Mouse (Mus musculus): ENCODE measurements around the gene Gng7.
A peak's percentile ranks its signal among the peaks of the same experiment; 100 is the strongest.
"Not testable (repeated sequence)": the region's sequence is repeated elsewhere in the genome, so short reads cannot be mapped to it uniquely, and the experiment has no call there.

The Gng7 gene

DNA sequence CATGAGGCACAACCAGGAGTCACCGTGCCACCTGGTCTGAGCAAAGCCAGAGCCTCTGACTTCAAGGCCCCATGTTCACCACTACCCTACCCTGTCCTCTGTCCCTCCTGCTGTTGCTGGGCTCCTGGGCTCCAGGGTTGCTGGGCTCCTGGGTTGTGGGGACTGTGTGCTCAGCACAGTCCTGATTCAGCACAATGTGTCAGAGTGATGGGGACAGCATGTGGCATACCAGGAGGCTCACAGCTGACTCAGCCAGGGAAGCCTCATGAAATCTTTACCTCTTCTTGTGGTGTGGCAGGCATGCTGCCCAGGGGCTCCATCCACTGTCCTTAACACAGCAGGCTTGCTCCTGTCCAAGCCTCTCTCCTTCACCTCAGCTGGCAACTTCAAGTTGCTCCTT, 22.8 kb downstream of the Gng7 start:
- no peak for DNase-seq

GRCm38 (mm10) chr10:80991007-80991406, 23.7 kb downstream of the Gng7 start:
- DNase-seq = no peak

DNA sequence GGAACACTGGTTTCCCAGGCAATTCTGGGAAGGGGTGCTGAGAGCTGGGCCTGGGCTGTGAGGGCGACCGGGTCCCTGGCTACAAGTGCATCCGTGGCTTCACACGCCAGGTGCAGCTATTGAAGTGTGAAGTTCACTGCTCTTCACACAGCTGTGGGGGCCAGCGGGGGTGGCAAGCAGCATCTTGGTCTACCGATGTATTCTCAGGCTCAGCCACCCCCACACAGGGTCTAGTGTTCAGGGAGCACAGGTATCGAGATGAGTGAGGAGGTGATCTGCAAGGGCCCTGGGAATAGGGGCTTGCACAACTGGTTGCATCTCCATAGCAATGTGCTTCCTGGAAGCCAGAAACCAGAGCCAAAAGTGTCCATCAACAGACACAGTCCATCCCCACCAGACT, 24.3 kb downstream of the Gng7 start:
- DNase-seq = peak in 1 of 2 experiments; percentile 22

- not testable (repeated sequence) for DNase-seq
Observed at GRCm38 (mm10) chr10:80989854-80990253, 24.9 kb downstream of the Gng7 start.

DNA sequence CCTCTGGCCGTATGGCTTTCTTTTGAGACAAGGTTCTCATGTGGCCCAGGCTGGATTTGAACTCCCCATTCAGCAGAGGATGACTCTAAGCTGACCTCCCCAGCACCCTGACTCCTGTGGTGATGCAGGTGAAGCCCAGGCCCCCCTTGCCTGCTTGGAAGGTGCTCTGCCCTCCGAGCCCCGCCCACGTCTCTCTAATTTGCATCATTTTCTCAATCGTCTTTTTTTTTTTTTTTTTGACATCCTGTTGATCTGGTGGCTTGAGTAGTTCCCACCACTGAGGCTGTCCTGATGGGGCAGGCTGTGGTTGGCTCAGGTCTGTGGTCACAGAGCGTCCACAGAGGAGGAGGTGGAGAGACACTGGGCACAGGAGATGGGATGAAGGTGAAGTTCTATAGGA, 25.3 kb downstream of the Gng7 start:
- DNase-seq = no peak

DNA sequence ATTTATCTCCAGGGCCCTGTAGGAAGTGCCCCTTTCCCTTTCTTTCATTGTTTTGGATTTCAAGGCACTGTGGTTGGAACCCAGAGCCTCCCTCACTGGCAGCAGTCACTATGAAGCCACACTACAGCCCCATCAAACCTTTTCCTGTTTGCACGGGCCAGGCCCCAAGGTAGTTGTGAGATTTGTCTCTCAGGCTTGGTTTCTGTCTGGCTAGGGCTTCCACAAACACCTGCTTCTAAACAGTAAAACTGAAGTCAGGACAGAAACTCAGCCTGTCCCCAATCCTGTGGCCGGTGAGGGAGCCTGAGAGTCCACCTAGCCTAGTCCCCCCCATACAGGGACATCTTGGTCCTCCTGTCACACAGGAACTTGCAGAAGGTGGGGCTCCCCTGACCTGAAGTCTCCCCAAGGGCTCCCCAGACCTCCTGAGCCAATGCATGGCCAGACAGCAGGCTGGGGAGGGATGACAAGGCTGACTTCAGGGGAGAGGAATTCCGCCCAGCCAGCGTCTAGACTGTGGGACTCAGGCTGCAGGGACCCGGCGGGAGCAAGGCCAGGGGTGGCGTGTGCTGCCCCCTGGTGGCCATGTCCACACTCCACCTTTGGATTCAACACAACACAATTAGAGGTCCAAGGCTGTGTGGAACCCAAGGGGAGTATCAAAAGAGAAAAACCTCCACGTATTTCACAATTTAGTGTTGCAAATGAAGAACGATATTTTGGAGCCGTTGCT, 26.9 kb downstream of the Gng7 start:
- peak; percentile 92 to 94 for DNase-seq

- no peak for DNase-seq
Observed at GRCm38 (mm10) chr10:80986754-80987153, 28.0 kb downstream of the Gng7 start.

DNA sequence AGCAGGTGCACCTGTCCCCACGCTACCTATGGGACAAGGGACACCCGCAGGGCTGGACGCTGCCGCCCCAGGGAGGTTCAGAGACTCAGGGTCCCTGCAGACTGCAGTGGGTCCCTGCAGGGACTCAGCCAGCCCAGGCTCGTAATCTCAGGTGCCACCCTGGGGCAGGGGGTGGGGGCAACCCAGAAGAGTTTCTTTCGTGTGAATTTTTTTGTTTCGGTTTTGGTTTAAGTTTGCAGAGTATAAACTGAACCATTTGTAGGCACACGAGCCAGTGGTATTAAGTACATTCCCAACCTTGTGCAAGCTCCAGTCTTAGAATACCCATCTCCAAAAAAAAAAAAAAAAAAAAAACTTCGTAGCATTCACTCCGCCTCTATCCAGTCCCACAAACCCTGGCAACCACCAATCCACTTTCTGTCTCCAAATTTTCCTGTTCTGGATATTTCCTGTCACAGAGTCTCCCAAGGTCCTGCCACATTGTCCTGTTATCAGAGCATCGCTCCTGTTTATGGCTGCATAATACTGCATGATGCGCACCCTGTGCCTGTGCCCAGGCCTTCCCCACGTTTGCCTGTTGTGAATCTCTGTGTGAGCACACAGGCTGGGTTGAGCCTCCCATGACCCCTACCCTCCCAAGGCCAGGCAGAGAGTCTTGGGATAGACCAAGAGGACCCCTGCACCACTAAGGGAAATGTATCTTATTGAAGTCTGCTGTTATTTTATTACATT, 28.6 kb downstream of the Gng7 start:
- no peak for DNase-seq

DNA sequence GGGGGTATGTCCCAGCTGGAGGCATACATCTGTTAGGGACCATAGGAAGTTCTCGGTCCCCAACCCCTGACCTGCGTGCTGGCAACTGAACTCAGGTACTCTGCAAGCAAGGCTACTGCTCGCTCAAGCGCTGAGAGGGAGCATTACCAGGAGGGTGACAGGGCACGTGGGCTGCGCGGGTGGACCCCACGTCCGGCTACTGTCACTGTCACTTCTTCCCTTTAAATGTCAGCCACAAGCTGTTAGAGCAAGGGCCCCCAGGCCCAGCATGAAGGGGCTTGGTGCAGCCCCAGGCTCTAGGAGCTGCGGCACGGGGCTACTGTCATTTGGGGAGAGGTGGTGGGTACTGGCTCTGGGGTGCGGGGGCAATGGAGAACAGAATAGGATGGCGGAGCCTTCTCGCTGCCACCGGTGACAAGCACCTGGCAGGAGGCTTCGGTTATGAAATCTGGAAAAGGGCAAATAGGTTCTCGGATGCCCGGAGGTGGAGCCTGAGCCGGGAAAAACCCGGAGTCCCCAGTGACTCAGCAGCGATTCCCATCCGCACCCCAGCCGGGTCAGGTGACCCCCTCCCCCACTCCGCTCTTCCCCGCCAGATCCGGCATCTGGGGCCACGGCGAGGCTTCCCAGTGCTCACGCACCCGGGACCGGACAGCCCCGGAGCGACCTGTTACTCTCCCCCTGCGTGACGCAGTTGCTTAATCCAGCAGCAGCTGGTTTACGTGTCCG, 29.3 kb downstream of the Gng7 start:
- DNase-seq = peak; percentile 40 to 59

GRCm38 (mm10) chr10:80984223-80984622, 30.5 kb downstream of the Gng7 start:
- no peak for DNase-seq

GRCm38 (mm10) chr10:80982381-80982780, 32.4 kb downstream of the Gng7 start:
- peak in 1 of 2 experiments; percentile 31 for DNase-seq

- DNase-seq = peak in 1 of 2 experiments; percentile 38
Observed at GRCm38 (mm10) chr10:80981564-80982112, 33.1 kb downstream of the Gng7 start.

DNA sequence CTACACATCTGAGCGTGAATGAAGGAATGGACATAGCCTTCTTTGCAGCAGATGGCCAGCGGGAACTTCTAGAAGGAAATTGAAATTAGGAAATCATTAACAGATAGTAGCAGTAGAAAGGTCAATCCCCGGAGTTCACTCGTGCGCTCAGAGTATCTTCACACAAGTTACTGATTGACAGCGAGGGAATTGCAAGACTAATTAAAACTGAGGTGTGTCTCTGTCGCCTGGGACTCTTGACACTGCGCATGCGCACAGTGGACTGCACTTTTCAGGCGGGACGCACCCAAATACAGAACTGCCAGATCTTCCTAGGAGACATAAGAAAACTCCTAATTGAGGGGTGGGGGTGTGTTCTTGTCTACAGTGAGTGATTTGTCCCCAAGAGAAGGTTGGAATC, 39.3 kb downstream of the Gng7 start:
- peak; percentile 66 to 81 for DNase-seq

DNA sequence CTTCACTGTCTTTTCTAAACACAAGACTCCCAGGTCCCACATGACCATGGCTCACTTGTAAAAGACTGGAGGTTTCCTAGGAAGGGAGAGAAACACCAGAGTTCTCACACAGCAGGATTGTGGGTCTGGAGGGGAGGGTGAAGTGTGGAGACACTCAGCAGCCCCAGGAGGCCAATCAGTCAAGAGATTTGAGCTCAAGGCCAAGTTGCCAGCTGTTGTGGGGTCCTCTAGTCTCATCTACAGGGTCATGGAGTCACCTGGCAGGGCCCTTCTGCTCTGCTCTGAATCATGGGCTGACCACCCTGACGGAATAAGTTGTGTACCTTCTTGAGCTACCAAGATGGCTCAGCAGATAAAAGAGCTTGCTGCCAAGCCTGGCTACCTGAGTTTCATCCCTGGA, 41.0 kb downstream of the Gng7 start:
- DNase-seq = peak; percentile 39 to 61

- peak; percentile 81 to 87 for DNase-seq
Observed at GRCm38 (mm10) chr10:80972071-80972987, 42.4 kb downstream of the Gng7 start.

DNA sequence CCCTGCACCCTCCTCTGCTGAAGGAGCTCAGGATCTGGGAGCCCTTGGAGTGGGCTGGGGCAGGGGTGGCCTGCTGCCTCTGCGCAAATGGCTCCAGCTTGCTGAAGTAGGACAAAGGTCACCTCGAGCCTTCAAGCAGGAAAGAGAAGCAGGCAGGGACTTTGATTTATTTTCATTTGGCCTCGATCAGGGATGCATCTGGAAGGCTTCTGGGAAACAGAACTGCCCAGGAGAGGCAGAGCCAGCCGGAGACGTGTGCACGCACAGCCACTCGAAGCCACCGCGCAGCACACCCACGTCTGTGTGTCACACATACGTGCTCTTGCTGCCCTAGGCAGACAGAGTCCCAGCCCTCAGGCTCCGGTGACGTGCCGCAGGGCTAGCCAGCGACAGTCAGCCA, 43.2 kb downstream of the Gng7 start:
- peak; percentile 68 to 78 for DNase-seq

- no peak for DNase-seq
Observed at GRCm38 (mm10) chr10:80970159-80970558, 44.6 kb downstream of the Gng7 start.

GRCm38 (mm10) chr10:80969298-80969697, 45.4 kb downstream of the Gng7 start:
- no peak for DNase-seq

- DNase-seq = no peak
Observed at GRCm38 (mm10) chr10:80968106-80968505, 46.6 kb downstream of the Gng7 start.

- DNase-seq = no peak
Observed at GRCm38 (mm10) chr10:80967101-80967656, 47.6 kb downstream of the Gng7 start.

DNA sequence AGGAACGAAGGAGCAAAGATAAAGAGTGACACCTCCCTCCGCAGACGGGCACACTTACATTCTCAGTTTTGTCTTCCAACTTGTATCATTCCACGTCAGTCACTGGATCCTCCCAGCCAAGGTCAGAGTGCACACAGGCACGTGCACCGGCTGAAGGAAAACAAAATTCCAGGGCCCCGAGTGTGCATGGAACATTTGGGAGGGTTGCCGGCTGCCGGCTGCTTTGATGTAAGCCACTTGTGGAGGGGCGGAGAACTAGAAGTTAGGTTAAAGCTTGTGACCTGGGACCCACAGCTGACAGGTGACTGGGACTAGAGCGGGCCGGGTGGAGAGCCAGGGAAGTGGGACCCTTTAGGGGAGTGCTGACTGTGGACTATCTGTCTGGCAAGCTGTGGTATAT, 48.4 kb downstream of the Gng7 start:
- DNase-seq = no peak
